Mouse (Mus musculus): ENCODE measurements at regions not wholly inside any gene's neighbourhood (a gene's known extent, or its start where the extent isn't known, plus 50 kb on each side); places are given as distances from the start of the nearest gene placed in this dataset.

DNA sequence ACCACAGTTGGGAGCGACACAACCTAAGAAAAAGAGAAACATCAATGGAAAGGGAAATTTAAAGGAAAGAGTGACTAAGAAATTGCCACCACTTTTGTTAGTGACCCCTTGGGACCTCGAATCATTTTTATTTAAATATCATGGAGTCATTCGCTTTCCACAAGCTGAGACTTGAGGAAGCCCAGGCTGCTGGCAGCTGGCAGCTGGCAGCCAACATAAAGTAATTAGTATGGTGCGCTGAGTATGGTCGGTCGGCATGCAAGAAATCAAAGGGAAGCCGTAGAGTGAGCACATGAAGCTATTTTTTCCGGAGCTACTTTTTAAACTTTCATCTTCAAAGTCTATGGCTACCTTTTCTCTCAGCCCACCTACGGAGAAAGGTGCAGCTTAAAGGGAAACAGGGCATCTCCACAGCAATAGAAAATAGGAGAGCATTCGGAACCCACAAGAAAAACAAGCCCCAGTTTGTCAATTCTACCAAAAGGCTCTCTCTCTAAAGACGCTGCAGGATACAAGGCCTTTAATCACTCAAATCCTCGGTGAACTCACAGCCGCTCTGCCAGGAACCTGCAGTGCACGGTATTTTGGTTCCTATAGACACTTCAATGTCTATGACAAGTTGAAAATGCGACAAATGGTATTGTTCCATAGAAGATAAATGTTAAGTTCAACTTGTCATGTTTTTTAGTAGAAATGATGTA is 206.6 kb upstream of the Tll1 start:
- no peak for DNase-seq

DNA sequence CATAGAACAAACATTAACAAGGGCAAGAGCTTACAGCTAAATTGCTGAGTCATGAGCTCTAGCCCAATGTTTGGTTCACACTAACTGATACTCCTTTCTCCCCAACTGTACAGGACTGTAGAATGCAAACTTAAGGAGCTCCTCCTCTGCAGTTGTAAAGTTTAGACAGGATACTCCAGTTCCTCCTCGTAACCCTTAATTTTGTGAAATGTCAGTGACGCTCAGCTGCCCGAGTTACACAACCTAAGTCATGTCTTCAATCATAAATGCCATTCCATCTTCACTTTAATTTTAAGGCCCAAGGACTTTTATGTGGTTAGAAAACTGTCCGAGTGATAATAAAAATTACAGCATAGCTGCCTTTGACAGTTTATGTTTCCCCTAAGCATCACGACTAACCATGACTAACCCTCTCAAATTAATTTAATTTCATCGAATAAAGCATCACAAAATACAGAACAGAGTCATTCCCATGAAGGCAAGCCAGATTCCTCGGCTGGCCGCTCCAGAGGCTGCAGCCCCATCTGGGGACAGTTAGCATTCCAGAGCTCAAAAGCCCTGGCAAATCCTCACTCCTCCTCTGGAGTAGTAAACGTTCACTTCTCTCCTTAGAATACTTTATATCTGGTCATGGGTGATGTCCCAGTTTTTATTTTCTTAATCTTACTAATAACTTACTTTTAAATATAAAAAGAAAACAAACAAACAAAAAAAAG is 200.9 kb upstream of the Tll1 start:
- DNase-seq = no peak

DNA sequence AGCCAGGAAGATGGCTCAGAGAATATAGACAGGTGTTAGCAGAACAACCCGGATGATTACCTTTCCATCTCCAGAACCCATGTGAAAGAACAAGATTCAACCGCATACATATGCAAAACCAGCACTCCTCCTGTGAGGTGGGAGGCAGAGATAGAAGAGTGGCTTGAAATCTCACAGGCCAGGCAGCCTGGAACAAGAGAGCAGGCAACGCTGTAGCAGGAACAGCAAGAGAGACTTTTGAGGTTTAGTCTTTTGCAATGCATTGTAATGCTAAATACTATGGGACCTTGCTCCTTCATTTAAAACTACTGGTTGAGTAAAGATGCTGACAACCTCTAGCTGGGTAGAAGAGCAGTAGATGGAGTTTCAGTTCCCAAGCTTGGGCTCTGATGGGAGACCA is 193.5 kb upstream of the Tll1 start:
- DNase-seq = no peak

DNA sequence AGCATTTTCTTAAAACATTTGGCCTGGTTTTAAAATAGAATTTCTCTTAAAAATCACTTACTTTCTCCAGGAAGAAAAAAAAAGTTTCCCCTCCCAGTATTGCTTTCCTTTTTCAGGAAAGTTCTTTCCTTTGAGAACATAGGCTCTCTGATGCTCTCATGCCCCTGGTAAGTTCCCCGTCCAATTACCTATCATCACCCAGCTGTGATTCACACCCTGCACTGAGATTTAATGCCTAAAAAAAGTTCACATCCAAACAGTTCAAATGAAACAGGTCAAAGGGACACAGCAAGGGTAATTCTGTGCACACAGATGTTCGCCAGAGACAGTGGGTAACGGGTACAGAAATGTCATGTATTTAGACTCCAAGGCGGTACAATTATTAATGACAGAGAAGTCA is 191.8 kb upstream of the Tll1 start:
- no peak for DNase-seq

DNA sequence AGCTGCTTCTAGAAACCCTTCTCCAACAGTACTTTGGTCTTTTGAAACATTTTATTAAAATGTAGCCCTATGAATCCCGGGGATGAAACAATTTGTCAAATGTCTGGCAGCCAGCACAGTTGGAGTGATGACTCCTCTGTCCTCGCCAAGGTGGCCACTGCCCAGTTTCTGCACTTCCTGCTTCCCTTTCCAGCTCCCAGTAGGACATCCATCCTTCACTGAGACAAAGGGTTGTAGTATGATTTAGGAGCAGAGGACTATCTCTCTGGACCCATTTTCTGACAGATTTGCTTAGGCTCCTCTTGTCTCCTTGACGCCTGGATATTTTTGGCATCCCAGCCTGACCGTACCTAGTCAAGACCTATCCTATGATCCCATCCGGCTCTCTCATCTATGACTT is 189.7 kb upstream of the Tll1 start:
- peak; percentile 74 for DNase-seq

DNA sequence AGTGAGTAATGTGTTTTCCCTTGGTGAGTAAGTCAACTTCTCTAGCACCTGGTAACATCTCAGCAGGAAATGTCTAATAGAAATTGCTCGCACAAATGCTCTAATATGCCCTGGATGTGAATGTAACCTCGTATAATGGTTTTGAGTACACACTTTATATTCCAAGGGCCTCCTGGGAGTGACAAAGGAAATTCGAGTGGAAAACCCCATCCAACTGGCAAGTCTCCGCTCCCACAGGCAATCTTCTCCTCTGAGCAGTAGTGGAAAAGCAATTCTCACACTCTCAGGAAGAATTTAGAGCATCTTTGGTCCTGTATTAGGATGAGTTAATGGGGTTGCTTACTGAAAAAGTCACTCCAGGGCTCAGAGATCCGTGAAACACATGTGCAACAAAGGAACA is 183.4 kb upstream of the Tll1 start:
- DNase-seq = no peak

DNA sequence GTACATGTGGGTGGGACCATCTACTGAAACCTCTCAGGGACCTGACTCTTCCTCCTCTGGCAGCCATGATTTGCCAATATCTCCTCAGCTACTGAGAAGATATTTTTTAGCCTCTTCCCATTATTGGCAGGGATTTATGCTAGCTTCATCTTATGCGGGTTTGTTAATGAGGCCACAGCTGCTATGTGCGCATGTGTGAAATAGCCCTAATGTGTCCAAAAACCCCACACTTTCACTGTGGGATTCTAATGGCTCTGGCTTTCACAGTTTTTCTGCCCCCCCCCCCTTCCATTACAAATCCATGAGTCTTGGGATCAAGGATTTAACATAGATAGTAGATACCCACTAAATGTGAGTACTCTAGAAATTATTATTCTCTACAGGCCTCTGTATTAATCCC is 182.2 kb upstream of the Tll1 start:
- DNase-seq = no peak

DNA sequence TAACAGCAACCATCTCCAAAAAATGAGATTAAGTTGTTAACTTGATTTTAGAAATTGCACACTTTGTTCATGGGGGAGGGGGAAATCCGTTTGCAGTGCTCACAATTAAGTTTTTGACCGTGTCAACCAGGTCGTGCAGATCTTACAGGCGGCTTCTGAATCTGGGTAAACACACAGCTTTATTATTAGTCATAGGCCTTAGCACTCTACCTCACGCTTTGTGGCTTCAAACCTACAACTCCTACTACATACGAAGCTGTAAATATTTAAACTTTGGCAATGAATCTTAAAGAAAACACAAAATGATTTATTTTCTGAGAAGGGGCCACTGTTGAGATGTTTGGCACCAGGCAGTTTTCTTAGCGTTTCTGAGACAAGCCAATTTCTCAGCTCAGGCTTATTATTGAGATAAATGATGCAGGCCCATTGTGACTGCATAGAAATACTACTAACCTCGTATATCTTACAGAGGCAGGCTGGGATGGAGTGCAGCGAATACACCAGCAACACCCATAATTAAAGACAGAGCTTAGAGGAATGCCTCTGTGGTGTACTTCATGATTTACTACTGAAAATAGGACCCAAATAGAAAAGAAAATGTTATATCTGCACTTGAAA is 173.8 kb upstream of the Tll1 start:
- no peak for DNase-seq

DNA sequence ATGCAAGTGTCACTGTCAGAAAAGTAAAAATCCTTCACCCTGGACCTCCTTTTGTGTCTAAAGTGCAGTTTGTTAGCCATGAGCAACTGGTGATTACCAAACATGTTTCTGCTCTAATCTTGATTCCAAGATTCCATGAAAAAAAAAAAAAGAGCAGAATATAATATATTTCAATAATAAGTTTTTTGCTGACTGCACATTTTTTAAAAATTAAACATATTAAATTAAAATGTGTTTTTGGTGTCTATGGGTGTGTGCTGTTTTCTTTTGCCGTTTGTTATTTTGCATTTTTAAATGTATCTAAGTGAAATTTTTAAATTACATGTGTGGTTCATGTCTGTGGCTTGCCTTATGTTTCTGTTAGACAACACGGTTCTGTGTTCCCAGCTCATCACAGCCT is 171.8 kb upstream of the Tll1 start:
- DNase-seq = no peak

DNA sequence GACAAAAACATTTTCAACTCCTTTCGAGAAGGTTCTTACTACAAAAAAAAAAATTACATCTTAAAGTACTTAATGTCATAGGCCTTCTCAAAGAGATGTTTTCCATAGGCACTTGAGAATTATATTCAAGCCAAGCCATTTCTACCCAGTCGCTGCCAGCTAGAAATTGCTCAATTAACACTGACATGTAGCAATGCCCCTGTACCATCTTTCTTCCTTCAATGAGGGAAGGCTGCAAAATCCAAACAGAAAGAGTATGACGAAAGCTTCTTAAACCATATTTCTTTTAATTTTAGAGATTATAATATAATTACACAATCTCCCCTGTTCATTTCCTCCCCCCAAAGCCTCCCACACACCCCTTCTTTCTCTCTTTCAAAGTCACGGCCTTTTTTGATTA is 169.4 kb upstream of the Tll1 start:
- no peak for DNase-seq

DNA sequence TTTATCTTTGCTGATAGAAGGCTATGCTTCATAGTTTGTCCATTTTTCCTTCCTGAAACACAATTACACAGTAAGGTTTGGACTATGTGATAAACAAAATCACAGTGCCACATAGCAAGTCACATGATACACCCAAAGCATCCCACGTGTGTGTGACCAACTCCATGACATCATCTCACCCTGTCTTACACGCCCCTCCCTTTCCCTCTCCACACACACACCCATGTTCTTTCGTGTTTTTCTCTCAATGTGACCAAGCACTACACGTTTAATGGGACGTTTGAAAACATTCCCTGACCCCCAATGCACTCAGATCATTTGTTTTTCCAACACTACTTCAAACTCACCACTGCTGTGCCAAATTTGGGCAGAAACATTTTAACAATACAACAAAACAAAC is 168.9 kb upstream of the Tll1 start:
- DNase-seq = no peak

DNA sequence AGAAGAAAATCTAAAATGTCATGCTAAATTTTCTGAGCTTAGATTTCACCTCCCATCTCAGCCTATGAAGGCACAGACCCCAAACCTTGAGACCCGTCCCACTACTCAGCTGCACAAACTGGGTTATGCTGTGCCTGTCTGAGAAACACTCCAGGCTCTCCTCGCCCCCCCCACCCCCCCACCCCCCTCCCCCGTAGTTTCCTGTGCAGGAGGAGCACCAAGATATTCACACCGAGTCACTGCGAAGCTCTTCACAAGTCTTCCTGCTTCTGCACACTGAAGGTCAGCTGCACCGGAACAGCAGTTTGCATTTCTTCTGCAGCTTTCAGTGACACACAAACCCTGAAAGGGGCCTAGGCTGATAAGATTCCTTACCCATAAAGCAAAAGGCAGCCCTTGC is 163.9 kb upstream of the Tll1 start:
- no peak for DNase-seq

DNA sequence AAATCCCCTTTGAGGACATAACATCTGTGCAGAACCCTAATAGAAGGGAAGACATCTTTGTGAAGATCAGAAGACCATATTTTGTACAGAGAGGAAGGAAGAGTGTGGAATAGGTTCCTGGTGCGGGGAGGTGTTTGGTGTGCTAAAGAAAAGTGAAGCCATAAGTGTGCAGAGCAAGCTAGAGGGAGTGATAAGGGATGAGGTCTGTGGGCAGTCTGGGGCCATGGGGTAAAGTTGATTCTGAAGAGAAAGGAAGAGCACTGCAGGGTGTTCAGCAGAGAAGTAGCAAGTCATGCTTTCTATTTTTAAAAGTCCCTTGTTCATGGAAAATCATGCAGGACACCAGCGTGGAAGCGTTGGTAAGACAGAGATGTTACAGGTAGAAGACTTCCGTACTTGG is 161.8 kb upstream of the Tll1 start:
- DNase-seq = no peak

DNA sequence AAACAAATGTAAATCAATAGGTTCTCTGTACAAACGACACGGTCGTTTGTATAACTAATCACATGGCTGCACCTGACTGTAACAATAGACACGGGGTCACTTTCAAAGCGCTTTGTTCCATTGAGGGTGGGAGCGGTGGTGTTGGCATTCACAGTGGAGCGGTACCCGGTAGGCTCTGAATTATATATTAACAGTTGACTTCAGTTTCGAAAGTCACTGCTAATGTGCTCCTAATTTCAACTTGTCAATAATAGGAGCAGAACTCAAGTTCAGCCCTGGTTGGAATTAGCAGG is 160.8 kb upstream of the Tll1 start:
- no peak for DNase-seq

DNA sequence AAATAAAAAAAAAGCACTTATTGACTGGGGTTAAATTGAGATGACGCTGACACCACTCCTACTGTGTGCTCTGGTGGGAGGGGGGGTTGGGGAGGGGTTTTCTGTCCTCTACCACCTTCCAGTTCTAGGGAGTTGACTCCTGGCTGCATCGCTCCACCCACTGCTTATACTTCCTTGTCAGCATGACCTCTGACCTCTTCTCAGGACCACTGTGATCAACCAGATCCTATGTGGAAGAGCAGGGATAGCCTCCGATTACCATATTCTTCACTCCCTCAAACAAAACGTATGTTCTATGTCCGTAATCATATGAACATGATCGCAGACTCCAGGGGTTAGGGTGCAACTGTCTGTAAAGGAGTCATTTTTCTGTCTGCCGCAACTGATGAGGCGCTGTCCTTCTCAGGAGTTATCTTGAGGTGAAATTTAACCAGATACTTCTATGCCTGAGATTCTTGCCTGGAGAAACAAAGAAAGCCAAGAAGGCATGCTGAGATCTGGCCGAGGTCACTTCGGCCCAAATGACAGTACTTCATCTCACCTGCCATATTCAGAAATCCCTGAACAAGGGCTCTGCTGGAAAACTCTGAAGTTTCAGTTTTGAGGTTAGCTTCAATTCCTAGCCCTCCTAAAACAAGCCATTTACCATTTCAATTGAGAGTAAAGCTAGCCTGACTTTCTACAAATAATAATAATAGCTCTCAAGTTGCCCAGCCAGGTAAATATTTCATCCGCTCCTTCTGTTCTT is 160.3 kb upstream of the Tll1 start:
- no peak for DNase-seq

DNA sequence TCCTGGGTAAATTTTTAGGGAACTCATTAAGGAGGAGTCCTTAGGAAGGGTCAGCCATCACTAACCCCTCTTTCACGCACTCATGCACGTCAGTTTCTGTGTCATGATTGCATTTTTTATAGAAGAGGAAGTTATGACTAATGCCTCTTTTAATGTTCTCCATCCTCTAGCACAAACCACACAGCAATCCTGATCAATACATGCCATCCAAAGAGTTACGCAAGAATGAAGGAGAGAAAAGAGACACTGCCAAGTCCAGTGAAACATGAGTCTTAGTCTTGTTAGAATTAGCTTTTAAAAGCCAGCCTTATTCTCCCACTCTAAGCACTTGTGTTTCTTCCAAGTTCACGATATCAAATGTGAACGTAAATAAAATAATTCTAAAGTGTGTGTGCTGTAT is 151.0 kb upstream of the Tll1 start:
- DNase-seq = no peak

DNA sequence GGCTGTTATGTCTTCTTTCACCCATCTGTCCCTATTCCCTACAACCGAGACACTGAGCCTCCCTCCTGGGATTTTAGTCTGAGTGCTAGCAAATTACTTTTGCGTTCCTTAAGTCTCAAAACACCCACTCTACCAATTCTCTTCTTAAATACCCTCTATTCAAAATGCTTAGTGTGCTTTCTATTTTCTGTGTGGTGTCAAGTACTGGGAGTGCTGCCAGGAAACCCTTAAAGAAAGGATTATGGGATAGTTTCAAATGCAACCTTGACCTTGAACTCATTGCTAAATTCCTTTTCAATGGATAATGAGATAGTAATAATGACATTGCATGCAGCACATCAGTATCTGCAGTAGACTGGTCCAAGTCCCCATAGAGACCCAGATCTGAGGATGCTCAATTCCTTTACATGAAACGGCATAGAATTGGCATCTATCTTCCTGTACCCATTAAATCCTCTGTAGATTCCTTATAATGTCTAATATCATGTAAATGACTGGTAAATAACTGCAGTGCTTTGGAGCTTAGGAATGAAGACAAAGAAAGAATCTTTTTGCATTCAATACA is 142.1 kb upstream of the Tll1 start:
- no peak for DNase-seq

DNA sequence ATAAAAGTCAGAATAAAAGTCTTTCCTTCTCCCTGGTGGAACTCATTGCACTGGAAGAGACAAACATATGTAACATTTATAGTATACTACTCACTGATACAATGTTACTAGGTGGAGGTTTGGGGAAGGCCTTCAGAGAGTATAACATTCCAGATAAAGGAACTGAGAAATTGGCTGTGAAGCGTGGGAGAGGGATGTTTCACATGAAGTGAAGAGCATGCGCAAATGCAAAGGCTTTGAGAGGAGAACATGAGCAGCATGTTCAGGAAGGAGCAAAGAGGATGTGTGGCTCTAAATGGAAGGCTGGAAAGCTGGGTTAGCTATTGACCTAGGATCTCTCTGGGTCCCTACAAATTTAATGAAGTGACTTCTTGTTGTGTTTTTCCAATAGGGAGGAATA is 141.4 kb upstream of the Tll1 start:
- no peak for DNase-seq

DNA sequence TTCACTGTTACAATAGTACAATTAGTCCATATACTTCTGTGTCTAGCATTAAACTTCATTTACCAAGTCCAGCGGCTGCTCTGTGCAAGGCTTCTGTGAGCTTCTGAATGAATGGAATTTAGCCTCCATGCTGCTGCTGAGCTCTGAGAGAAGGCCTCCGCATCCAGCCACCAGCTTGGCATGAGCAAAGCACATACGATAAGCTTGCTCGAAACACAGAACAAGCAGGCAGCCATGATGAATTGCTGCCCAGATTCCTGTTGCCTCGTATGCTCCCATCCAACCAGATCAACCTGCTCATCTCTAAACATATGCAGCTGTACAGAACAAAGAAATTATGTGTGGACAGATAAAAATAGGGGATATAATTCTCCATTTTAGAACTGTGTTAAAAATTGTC is 140.4 kb upstream of the Tll1 start:
- no peak for DNase-seq

DNA sequence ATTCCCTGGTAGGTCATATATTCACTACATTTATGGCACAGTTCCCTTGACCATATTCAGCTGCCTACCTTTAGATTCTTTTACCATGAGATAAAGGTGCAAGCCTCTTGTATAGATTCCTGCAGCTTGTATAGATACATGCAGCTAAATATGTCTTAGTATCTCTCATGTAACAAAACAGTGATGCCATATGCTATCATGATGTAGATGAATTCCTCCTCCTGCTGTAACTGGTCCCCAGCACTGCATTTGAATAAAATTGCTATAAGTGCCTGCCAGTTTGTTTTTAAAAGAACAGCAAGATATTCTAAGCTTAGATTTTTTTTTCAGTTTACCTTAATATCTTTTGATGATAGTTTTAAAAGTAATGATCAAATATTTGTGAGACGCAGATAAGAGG is 138.9 kb upstream of the Tll1 start:
- DNase-seq = no peak

DNA sequence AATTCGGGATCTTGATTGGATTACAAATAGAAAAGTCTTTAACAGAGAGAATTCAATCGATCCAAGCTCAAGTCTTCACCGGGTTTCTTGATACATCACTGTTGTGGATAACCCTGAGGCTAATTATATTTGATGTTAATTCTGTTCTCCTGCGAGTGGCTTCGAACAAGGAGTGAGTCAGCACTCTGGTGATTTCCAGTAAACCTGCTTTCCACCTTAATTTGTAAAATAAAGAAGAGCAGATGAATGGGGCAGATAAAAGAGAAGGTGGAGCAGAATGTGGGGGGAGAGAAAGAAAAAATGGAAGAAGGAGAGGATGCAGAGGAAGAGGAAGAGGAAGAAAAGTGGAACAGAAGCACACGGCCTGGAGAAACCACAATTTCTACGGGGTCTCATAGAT is 137.5 kb upstream of the Tll1 start:
- no peak for DNase-seq

DNA sequence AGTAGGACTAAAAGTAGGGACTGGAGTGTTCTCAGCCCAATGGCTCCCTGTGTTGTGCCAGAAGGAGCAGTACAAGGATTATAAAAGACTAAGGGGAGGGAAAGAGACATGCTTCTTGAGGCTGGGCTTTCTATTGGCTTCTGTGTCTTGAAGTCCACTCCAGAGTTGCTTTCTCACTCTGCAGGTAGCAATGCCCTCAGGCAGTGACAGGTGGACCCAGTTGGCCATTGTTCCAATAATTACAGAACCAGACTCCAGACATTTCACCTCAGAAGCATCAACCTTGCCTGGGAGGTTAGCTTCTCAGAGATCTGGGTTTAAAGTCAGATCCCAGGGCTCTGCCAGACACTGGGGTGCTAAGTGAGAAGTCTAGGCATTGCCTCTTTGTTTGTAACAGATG is 136.3 kb upstream of the Tll1 start:
- DNase-seq = peak; percentile 26

DNA sequence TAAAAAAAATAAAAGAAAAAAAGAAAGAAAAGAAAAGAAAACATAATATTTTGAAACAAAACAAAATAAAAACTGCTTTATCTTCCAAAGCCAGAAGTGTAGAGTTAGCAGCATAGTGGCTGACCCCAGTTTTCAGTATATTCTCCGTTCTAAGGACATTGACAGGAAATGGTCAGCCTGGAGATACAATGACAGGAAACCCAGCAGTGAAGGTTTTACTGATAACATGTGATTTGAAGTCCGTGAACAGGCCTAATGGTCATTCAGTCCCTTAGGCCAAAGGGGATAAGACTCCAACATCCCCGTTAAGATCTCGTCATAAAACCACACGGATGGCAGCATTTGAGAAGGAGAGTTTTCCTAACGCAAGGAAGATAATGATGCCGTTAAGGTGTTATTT is 131.3 kb upstream of the Tll1 start:
- DNase-seq = no peak

DNA sequence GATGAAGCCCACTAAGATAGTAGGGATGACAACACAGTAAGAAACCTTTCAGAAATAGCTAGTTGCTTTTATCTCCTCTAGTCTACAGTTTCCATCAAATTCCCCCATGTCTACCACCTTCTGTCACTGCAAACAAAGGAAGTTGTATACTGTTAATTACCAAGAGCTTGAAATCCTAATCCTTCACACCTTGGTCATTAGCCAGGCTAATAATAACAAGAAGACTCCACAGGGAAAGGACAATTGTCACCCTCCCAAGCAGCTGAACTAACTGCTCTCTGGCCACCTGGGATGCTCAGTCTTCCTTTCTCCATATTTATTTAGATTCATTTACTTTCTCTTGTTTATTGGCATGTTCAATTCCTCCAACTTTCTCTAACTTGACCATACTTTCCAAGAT is 130.5 kb upstream of the Tll1 start:
- DNase-seq = peak; percentile 10
